Mouse (Mus musculus) gastrocnemius, postnatal 25 days (tissue): ENCODE measurements around the gene Cdh23. TPM values are rescaled to one million over a fixed set of nuclear protein-coding genes. Genes with fewer than 3 reads are reported as not detected.

Experiments
- DNase-seq: peaks from one replicate; pipeline ENCODE4 v3.0.0; 2022
- total RNA-seq, 2 experiments: library from RNA; stranded (reverse); gene quantifications; 1 replicate in 1 of 2; 2 replicates in 1 of 2; pipeline ENCODE4 v1.2.3; 2021

The Cdh23 gene
- total RNA-seq, 2 experiments from 2014 or later: 2.2 to 3.8 TPM

- no peak for DNase-seq
Measured at GRCm38 (mm10) chr10:60256088-60256487, 440.2 kb downstream of the Cdh23 start.

Other genes with a start within 250 kb of the Cdh23 start
- 1 to 10 TPM; 2.4 to 3.4 TPM for gene Slc29a3, start 56.3 kb upstream of the Cdh23 start, total RNA-seq
- 1 to 10 TPM; 2.0 to 3.5 TPM for gene Unc5b, start 135.1 kb upstream of the Cdh23 start, total RNA-seq